Mouse (Mus musculus): ENCODE measurements around the gene Tmem205. TPM values are rescaled to one million over a fixed set of nuclear protein-coding genes. Genes with fewer than 3 reads are reported as not detected.
A peak's percentile ranks its signal among the peaks of the same experiment; 100 is the strongest.

Tmem205 gene
- total RNA-seq, 2 experiments from 2014 or later = 13.8 TPM; not detected in 1

GRCm38 (mm10) chr9:21947540-21948130, 20.3 kb upstream of the Tmem205 start:
- ATAC-seq (replicated peaks; ENCODE audit: low FRiP score, poor library complexity, severe bottlenecking) = no peak

- ATAC-seq (replicated peaks; ENCODE audit: low FRiP score, poor library complexity, severe bottlenecking) = no peak
Measured at GRCm38 (mm10) chr9:21944267-21944666, 16.9 kb upstream of the Tmem205 start.

GRCm38 (mm10) chr9:21943638-21944037, 16.3 kb upstream of the Tmem205 start:
- no peak for ATAC-seq (replicated peaks; ENCODE audit: low FRiP score, poor library complexity, severe bottlenecking)

- ATAC-seq (replicated peaks; ENCODE audit: low FRiP score, poor library complexity, severe bottlenecking) = no peak
Measured at GRCm38 (mm10) chr9:21943046-21943445, 15.7 kb upstream of the Tmem205 start.

- no peak for ATAC-seq (replicated peaks; ENCODE audit: low FRiP score, poor library complexity, severe bottlenecking)
Measured at GRCm38 (mm10) chr9:21938234-21938855, 11.0 kb upstream of the Tmem205 start.

GRCm38 (mm10) chr9:21937711-21938175, 10.4 kb upstream of the Tmem205 start:
- no peak for ATAC-seq (replicated peaks; ENCODE audit: low FRiP score, poor library complexity, severe bottlenecking)

GRCm38 (mm10) chr9:21936692-21937570, 9.6 kb upstream of the Tmem205 start, which contains the start of gene Plppr2:
Gene Plppr2, plus strand, starts transcription at chr9:21937033.
- peak; percentile 66; the same call in 1 of the 2 replicates for ATAC-seq (replicated peaks; ENCODE audit: low FRiP score, poor library complexity, severe bottlenecking)

GRCm38 (mm10) chr9:21935466-21936131, 8.2 kb upstream of the Tmem205 start:
- ATAC-seq (replicated peaks; ENCODE audit: low FRiP score, poor library complexity, severe bottlenecking) = no peak

GRCm38 (mm10) chr9:21934021-21934420, 6.7 kb upstream of the Tmem205 start:
- ATAC-seq (replicated peaks; ENCODE audit: low FRiP score, poor library complexity, severe bottlenecking) = no peak

GRCm38 (mm10) chr9:21932445-21933137, 5.2 kb upstream of the Tmem205 start:
- ATAC-seq (replicated peaks; ENCODE audit: low FRiP score, poor library complexity, severe bottlenecking) = no peak

GRCm38 (mm10) chr9:21932006-21932405, 4.7 kb upstream of the Tmem205 start:
- ATAC-seq (replicated peaks; ENCODE audit: low FRiP score, poor library complexity, severe bottlenecking) = no peak

GRCm38 (mm10) chr9:21929208-21929607, 1.9 kb upstream of the Tmem205 start:
- ATAC-seq (replicated peaks; ENCODE audit: low FRiP score, poor library complexity, severe bottlenecking) = no peak

GRCm38 (mm10) chr9:21926784-21927183, 572 bp downstream of the Tmem205 start:
- no peak for ATAC-seq (replicated peaks; ENCODE audit: low FRiP score, poor library complexity, severe bottlenecking)

GRCm38 (mm10) chr9:21926155-21926554, 1.2 kb downstream of the Tmem205 start:
- no peak for ATAC-seq (replicated peaks; ENCODE audit: low FRiP score, poor library complexity, severe bottlenecking)

- ATAC-seq (replicated peaks; ENCODE audit: low FRiP score, poor library complexity, severe bottlenecking) = no peak
Measured at GRCm38 (mm10) chr9:21925506-21925905, 1.9 kb downstream of the Tmem205 start.

GRCm38 (mm10) chr9:21925034-21925433, 2.3 kb downstream of the Tmem205 start:
- ATAC-seq (replicated peaks; ENCODE audit: low FRiP score, poor library complexity, severe bottlenecking) = no peak

GRCm38 (mm10) chr9:21924099-21924493, 3.3 kb downstream of the Tmem205 start:
- ATAC-seq (replicated peaks; ENCODE audit: low FRiP score, poor library complexity, severe bottlenecking) = peak; percentile 83

- ATAC-seq (replicated peaks; ENCODE audit: low FRiP score, poor library complexity, severe bottlenecking) = peak; percentile 33; the same call in 1 of the 2 replicates
Measured at GRCm38 (mm10) chr9:21923490-21924098, 3.8 kb downstream of the Tmem205 start.

- ATAC-seq (replicated peaks; ENCODE audit: low FRiP score, poor library complexity, severe bottlenecking) = no peak
Measured at GRCm38 (mm10) chr9:21923036-21923435, 4.3 kb downstream of the Tmem205 start.

Measured in erythroid progenitor cell, adult 5-6 weeks (primary cell).